Mouse (Mus musculus) cerebellum, postnatal 10 days (tissue): ENCODE results near the gene Olfr1450.
"Not testable (repeated sequence)": the region's sequence is repeated elsewhere in the genome, so short reads cannot be mapped to it uniquely, and the experiment has no call there.

Source experiments
- DNase-seq, 2 experiments: peaks; one replicate each; pipeline ENCODE4 v3.0.0; 2021; ENCODE audit warnings: mixed read lengths in 2 of 2

The Olfr1450 gene

DNA sequence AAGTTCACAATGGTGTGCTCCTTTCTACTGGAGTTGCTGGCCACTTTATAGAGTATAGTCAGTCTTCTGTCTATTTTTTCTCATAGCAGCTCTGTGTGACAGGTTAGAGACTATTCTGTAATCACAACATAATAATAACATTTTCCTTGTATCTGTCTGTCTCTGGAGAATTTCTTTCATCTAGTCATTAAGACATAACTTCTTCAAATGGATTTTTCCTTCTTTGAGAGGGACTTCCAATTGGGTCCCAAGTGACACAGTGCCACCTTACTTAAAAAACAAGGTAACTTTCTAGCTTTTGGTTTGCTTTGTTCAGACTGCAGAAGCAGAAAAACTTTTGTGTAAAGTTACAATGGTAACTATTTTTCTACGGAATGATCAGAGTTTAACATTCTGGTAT lies at the start of gene Olfr1450:
Gene Olfr1450 (plus strand): TSS at position 301 of the 400 bp plus-strand sequence.
- DNase-seq, result no peak

DNA sequence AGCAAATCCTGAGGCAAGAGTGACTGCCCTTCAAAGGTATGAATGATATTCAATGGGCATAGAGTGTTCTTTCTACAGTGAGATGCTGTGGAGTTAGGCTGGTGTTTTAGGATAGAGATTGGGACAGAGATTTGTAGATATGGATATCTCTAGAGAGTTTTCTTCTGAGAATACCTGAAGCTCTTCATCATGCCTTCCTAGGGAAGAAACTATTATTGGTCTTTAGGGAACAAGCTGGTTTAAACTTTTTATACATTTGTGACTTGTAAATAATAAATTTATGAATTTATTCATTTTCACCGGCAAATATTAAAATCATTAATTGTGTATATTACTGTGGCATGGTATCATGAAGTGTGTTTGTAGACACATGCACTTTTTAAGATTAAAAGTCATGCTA lies 46.4 kb upstream of the Olfr1450 start, which contains the start of gene Olfr1447:
Gene Olfr1447 (minus strand): TSS at position 101 of the 400 bp plus-strand sequence.
- no peak for DNase-seq

DNA sequence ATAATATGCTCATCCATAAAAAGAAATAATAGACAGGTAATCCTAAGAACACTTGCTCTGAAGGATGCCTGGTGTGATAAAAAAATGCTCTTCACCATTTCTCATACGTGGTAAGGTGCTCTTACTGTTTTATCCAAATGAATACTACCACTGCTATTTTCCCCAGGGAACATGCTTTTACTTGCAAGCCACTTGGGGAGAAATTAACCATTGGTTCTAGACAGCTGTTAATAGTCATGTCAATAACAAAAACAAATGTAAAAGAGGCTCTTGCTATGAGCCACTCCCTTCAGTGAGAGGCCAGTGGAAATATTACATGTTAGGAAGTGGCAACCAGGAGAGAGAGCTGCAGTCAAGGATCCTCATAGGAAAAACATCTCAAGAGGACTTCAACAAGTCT lies 25.7 kb upstream of the Olfr1450 start, which contains the start of gene Olfr1448:
Gene Olfr1448 (minus strand): TSS at position 101 of the 400 bp plus-strand sequence.
- DNase-seq, result no peak

DNA sequence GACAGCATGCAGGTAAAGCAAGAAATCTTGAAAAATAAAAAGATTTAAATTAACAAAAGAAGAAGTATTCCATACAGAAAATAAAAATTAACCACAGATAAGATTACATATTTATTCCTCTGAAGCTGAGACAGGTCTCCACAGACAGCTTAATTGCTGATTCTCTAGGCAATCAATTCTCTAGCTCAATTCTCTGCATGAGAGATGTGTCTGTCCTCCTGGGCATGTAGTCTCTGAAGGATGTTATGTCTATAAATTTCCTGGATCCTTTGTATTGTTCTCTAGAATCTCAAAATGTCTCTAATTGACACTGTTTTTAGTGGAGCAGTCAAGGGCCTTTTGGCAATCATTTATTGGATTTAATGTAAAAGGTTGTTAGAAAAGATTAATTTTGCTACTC lies 19.5 kb upstream of the Olfr1450 start, which contains the start of gene Olfr1449:
Gene Olfr1449 (plus strand): TSS at position 301 of the 400 bp plus-strand sequence.
- no peak for DNase-seq

DNA sequence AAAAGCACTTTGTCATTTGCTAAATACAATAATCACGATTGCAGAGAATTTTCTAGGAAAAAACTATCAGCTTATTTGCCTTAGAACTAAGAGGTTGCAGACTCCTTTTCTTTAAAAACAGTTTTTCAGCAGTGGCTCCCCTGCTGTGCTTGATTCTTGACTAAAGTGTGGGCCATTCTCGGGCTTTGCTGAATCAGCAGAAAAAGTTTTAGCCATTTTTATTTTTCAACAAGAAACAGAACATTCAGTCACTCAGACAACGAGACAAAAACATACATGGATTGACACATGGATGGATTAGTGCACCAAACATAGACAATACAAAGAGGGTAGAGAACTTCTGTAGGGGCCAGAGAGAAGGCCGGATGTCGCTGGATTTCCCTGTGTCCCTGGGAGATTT lies 20.0 kb downstream of the Olfr1450 start:
- DNase-seq, result not testable (repeated sequence)

DNA sequence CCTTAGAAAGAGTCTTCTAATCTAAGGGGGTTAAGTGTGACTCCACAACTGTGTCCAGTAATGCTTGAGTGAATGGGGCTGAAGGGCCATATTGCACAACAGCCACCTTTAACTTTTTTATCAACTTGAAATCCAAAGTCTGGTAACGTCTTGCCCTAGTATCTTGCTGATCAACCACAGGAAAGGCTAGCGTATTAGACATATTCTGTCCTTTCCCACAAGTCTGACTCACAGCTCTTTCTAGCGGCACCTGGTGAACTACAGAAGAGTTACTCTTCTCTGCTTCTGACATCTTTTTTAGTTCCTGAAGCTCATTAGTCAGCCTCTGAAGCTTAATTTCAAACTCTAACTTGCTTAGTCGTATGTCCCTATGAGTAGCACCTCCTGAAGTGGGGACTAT lies 42.3 kb downstream of the Olfr1450 start:
- DNase-seq, result not testable (repeated sequence)

DNA sequence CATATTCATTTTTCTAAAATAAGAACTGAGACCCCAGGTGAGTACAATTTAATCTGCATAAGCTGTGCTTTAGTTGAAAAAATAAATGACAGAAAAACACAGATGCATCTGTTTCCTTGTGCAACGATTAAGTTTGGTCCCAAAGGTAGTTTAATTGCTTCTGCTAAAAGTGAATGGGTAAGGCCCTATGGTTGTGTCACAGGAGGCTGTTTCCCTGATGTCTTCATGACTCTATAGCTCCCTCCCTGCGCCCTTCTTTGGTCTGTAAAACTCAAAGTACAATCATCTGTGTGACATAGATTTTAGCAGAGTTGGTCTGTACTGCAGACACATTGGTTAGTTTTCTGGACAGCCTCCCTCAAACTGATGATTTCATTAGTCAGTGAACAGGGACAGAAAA lies 44.7 kb downstream of the Olfr1450 start, which contains the start of gene Olfr1451:
Gene Olfr1451 (plus strand): TSS at position 301 of the 400 bp plus-strand sequence.
- no peak for DNase-seq
